Mouse (Mus musculus): ENCODE measurements around the gene Prr14l.
"Not testable (repeated sequence)": the region's sequence is repeated elsewhere in the genome, so short reads cannot be mapped to it uniquely, and the experiment has no call there.

The Prr14l gene

DNA sequence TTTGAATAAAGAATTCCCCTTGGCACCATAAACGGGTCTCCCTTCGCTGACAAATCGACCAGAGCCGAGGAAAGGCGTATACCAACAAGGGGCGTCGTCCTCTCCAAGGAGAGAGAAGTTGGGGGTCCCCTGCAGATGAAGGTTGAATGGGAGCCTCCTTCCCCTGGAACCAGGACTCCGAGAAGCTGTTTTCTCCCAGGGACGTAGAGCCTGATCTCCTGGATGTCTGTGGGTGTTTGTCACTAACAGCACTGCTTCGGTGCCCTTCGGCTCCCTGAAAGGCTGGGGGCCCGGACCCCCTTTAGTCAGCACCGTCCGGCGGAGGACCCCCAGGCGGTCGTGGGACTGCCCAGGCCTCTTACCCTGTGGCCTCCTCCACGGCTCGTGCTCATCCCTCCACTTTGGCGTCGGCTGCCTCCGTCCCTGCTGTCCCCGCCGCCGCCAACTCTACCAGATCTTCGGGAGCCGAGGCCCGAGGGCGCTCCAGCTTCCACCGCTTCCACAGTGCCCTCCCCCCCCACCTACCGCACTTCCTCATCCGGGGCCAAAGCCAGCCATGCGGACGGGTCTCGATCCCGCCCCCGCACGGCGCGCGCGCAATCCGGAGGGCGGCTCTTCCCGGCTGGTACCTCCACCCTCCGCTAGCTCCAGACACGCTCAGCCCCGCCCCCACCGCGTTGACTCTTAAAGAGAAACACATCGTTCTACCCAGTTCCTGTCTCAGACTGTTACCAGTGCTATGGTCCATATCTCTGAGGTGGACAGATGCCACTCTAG is at the start of gene Prr14l:
Prr14l (minus strand) TSS at position 526 of the 777 bp plus-strand sequence.
- DNase-seq (ENCODE audit: extremely low read depth, low read depth, low spot score): peak; percentile 49

DNA sequence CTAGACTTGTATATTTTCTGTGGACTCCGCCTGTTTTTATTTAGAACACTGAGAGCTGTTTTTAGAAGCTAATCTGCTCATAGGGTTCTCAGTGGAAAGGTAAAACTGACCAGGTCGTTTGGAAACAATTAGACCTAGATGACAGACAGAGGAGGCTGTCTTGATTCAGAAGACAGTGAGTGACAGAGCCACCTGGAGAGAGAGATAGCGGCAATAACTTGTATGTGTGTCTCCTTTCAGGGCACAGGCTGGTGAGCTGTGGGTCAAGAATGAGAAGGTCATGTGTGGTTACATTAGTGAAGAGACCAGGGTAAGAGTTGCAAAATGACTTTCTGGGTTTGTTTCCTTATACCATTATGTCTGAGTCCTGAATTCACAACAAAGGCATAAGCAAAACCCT is 32.7 kb upstream of the Prr14l start:
- no peak for DNase-seq (ENCODE audit: extremely low read depth, low read depth, low spot score)

DNA sequence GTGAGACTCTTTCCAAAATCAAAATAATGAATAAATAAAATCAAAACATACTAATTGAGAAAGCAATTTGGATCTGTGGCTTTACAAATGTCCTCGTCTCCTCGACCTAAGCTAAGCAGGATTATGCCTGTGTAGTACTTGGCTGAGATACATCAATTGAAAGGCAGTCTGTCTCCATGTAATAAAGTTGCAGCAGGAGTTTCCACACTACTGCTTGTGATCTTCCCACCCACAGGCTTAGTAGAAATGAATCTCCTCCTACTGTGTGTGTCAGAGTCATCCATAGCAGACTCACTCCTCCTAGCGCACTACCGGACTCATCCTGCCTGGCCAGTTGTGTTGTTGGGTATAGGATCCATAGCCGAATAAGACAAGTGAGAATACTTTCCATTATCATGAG is 18.3 kb upstream of the Prr14l start:
- peak; percentile 76 for DNase-seq (ENCODE audit: extremely low read depth, low read depth, low spot score)

DNA sequence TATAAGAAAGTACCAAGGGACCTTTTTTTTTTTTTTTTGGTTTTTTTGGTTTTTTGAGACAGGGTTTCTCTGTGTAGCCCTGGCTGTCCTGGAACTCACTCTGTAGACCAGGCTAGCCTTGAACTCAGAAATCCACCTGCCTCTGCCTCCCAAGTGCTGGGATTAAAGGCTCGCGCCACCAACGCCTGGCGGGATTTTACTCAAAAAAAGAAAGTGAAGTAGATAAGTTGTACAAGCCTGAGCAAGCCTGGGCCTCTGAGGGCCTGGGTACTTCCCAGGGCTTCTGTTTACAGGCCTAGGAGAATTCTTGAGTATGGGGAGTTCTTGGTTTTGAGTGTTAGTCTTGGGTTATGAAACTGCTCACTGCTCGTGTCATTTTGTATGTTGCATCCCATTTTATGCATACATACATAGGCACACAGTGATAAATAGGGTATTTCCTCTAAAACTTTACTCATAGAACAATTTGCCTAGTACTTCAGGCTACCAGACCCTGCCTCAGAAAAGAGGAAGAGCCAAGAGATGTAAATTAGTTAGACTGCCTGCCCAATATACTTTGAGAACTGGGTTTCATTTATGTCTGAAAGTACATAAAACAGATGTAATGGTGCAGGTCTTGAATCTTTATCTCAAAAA is 15.5 kb upstream of the Prr14l start:
- no peak for DNase-seq (ENCODE audit: extremely low read depth, low read depth, low spot score)

DNA sequence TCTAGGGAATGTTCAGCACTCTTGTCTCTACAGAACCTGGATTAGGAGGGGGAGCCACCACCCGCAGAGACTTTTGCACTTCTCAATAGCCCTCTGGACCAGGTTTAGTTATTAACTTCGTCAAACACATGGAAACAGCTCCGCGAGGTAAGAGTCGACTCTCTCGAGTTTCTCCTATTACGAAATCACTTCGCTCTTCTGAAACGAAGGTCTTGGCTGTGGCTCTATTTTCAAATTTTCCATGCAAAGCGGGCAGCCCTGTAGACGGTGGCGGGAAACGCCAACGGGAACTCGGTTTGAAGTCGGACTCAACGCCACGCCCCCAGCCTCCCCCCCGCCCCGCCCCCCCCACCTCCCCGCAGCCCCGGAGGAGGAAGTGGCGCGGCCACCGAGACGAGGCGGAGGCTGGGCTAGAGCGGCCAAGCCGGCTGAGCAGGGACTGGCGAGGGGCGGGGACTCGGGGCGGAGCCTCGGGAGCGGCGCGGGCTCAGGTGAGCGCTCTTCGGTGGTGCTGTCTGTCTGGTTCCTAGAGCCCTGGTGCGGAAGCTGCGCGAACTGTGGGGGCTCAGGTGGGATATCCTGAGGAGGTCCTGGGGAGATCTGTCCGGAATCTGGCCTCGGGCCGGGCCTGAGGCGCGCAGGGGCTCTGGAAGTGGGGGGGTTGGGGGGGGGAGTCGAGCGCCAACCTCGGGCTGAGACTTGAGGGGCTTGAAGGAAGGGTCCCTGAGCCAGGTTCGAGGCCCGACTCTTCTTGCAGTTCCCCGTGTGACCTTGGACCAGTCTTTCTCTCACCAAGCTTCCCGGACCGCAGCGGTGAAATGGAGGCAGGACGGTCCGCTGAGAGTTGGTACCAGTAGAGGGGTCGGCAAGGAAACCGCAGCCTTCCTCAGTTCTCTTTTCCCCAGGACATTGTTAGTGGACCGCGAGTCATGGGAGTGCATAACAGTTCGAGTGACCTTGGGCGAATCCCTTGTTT is 9.5 kb upstream of the Prr14l start, which contains the start of gene Depdc5:
Depdc5 (plus strand) TSS at position 449 of the 976 bp plus-strand sequence.
- DNase-seq (ENCODE audit: extremely low read depth, low read depth, low spot score): peak; percentile 30

DNA sequence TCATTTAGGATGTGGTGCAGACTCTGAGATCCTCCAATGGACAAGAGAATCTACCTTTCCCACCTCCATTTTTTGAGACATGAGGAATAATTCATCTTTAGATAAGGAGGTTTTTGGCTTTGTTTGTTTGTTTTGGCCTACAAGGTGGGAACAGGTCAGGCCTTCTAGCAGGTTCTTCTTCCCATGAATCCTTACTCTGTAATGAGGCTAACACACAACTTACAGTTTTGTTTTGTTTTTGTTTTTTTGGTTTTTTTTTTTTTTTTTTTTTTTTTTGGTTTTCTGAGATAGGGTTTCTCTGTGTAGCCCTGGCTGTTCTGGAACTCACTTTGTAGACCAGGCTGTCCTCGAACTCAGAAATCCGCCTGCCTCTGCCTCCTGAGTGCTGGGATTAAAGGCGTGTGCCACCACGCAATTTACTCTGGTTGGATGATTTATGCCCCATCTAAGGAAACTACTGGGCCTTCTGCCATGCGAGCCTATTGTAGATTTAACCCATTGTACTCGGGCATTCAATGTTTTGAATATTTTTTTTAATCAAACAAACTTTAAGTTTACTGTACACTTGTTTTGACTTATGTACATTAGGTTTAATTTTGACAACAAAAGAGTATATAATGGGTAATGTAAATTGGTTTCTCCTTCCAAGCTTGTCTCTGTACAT is 8.5 kb upstream of the Prr14l start:
- no peak for DNase-seq (ENCODE audit: extremely low read depth, low read depth, low spot score)

DNA sequence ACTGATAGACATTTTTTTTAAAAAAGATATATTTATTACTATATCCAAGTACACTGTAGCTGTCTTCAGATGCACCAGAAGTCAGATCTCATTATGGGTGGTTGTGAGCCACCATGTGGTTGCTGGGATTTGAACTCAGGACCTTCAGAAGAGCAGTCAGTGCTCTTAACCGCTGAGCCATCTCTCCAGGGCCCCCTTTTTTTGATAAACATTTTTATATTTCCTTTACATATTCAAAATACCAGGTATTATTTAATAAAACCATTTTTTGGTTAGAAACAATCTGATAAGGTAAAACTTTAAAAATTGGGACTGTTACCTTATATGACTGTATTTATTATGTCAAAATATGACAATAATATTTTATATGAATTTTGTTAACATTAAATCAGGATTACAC is 7.0 kb upstream of the Prr14l start:
- no peak for DNase-seq (ENCODE audit: extremely low read depth, low read depth, low spot score)

DNA sequence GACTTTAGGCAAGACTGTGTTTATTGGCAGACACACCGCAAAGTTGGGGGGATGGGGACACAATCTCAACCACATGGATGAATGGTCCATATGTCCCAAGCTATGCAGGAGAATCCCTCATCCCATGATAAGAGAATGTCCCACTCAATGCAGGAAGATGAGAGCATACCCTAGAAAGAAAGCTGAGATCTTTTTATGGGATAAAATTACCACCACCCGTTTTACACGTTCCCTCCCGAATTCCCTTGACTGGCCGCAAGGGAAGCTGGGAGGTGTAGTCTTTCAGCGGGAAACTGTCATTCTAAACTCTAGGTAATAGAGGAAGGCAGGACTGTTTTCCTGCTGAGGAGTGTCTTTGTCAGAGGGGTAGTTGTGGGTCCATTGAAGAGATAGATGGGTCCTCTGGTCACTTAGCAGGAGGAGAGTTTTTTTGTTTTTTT is 3.7 kb upstream of the Prr14l start:
- DNase-seq (ENCODE audit: extremely low read depth, low read depth, low spot score): no peak

DNA sequence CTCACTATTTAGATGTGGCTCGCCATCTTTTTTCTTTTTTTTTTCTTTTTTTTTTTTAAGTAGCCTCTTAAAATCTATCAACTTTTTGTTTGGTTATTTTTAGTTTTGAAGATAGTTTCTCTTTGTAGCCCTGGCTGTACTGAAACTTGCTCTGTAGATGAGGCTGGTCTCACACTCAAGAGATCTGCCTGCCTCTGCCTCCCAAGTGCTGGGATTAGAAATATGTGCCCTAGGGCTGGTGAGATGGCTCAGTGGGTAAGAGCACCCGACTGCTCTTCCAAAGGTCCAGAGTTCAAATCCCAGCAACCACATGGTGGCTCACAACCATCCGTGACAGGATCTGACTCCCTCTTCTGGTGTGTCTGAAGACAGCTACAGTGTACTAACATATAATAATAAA is 1.2 kb upstream of the Prr14l start:
- not testable (repeated sequence) for DNase-seq (ENCODE audit: extremely low read depth, low read depth, low spot score)

DNA sequence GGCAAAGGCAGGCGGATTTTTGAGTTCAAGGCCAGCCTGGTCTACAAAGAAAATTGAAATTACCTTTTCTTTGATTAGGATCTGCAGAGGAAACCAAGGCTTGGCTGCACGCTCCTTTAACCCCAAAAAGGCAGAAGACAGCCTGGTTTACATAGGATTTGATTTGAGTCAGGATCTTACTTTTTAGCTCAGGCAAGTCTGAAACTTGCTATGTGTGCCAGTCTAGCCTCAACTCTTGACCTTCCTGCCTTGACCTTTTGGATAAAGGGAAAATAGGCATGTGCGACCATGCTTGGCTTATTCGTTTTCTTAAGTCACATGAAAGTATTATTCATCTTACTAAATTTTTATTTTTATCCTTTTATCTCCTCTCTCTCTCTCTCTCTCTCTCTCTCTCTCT is 762 bp upstream of the Prr14l start:
- DNase-seq (ENCODE audit: extremely low read depth, low read depth, low spot score): no peak

DNA sequence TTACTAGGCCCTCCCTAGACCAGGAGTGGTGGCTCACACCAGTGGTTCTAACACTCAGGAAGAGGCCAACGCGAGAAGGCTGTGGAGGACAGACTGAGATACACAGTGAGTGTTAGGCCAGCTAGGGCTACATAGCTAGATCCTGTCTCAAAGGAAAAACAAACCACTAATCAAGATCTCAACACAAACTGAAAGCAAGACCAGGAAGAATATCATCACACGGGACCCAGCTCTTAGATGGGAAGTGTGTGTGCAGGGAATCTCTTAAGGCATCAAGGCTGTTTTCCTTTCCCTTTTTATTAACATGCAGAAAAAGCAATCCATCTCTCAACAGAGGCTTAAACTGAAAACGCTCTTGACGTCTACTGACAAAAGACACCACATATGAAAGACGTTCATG is 2.0 kb downstream of the Prr14l start:
- DNase-seq (ENCODE audit: extremely low read depth, low read depth, low spot score): no peak

DNA sequence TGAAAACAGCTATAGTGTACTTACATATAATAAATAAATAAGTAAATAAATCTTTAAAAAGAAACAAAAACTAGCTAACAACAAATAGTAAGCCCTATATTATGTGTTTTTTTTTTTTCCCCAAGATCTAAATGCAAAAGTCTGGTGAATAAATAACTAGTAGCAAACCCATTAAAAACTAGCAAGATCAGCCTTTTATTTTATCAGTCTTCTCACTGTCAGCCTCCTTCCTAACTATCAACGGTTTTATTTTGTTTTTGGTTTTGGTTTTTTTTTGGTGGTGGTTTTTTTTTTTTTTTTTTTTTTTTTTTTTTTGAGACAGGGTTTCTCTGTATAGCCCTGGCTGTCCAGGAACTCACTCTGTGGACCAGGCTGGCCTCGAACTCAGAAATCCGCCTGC is 4.5 kb downstream of the Prr14l start:
- DNase-seq (ENCODE audit: extremely low read depth, low read depth, low spot score): not testable (repeated sequence)

DNA sequence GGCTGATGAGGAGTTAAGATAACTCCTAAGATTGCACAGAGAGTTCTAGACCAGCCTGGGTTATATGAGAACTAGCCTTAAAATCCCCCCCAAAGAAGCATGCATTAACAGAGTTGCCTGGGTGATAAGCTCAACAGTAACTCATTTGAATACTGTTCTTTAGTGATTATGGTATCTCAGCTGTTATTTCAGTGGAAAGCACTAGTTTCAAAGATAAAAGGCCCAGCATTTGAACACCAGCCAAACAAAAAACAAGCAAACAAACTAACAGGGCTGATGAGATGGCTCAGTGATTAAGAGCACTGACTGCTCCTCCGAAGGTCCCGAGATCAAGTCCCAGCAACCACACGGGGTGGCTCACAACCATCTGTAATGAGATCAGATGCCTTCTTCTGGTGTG is 4.9 kb downstream of the Prr14l start:
- DNase-seq (ENCODE audit: extremely low read depth, low read depth, low spot score): no peak

DNA sequence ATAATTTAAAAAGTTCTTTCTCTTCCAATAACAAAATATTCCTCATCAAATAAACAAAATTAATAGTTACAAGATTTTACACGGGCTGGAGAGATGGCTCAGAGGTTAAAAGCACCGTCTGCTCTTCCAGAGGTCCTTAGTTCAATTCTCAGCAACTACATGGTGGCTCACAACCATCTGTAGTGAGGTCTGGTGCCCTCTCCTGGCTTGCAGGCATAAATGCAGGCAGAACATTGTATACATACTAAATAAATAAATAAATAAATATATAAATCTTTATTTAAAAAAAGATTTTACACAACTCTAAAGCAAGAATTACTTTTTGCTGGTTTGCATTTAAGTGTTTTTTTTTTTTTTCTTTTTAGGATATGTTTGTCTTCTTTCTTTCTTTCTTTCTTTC is 14.0 kb downstream of the Prr14l start:
- no peak for DNase-seq (ENCODE audit: extremely low read depth, low read depth, low spot score)

DNA sequence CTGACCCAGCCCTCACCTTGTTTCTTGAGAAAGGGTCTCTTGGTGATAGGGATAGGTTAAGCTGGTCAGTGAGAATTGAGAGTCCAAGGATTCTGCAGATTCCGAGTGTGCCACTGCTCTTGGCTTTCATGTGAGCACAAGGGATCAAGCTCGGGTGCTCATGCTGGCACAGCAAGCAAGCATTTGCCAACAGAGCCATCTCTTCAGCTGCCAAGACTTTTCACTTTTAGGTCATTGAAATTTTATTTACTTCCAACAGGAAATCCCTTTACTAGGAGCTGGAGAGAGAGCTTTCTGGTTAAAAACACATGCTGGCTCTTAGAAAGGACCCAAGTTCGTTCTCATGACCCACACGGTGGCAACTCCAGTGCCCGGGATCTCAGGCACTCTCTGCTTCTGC is 17.1 kb downstream of the Prr14l start:
- no peak for DNase-seq (ENCODE audit: extremely low read depth, low read depth, low spot score)

DNA sequence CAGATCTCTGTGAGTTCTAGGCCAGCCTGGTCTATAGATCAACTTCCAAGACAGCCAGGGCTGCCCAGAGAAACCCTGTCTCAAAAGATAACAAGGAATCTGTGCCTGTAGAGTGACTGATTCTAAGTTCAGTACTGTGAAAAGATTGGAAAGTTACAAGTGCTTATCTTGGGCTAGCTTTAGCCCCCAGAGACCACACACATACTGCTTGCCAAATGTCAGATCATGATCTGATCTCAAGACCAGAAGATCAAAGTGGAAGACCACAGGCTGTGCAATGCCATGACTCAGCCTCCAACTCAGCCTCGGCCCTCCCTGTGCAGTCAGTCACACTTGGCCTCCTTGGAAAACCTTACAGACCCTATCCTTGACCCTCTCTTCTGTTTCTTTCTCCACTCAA is 19.6 kb downstream of the Prr14l start:
- DNase-seq (ENCODE audit: extremely low read depth, low read depth, low spot score): no peak

DNA sequence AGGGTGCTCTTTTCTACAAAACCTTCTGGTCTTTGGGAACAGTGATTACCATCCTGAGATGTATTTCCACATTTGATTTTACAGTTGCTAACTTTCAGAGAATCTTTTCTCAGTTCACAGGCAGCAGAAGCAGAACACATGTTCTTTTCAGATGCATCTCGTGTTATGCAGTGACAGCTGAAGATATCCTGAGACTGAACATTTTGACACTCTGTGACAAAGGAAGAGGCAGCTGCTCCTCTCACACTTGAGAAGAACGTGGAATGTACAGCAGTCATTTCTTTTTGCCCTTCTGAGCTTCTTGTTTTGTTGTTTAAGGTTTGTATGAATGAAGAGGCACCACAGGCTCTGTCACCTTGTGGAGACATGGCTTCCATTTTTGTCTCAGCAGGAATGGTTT is 24.0 kb downstream of the Prr14l start:
- no peak for DNase-seq (ENCODE audit: extremely low read depth, low read depth, low spot score)

DNA sequence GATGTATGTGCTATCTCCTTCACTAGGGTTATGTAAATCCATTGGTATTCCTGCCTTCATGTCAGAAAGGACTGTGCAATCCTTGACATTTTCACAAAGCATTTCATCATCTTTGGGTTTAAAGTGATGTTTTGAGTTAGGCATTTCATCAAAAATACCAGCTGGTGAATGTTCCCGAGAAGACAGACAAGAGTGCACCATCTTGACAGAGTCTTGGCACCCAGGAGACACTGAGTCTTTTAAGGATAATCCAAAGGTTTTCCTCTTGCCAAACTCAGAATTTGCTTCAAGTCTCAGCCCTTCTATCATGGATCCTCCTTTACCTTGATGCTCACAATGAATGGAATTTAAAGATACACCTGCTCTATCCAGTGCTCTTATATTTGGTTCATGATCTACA is 25.3 kb downstream of the Prr14l start:
- not testable (repeated sequence) for DNase-seq (ENCODE audit: extremely low read depth, low read depth, low spot score)

DNA sequence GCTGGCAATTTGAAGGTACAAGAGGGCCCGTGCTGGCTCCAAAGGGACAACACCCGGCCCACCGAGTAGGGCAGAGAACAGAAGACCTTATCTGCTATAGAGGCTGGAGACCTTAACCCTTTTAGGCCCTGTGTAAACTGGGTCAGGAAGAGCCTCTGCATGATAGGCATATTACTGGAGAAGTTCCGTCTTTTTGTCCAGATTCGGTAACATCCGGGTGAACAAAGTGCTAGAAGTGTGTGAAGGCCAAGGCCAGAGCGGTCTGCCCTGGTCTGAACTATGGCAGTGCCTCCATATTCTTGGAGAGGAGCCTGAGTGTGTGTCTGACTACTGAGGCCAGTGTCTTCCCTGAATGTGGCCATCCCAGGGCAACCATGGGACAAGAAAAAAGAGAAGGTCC is 27.0 kb downstream of the Prr14l start, which contains the start of gene Gm20671:
Gm20671 (minus strand) TSS at position 101 of the 400 bp plus-strand sequence.
- no peak for DNase-seq (ENCODE audit: extremely low read depth, low read depth, low spot score)

DNA sequence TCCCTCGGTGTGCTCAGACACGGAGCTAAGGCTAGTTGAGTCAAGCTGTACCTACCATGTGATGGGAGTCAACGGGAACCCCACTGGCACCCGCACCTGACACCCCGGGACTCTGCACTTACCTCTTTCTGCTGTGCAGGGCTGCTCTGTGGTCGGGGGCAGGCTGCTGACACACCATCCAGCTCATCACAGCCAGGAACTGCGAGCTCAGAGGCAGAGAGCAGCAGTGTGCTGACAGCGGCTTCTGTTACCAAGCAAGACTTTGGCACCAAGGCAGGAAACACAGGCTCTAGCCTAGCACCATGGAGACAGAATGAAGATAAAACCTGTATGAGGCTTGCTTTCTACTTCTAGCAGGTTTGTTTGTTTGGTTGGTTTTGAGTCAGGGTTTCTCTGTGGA is 33.6 kb downstream of the Prr14l start:
- no peak for DNase-seq (ENCODE audit: extremely low read depth, low read depth, low spot score)

DNA sequence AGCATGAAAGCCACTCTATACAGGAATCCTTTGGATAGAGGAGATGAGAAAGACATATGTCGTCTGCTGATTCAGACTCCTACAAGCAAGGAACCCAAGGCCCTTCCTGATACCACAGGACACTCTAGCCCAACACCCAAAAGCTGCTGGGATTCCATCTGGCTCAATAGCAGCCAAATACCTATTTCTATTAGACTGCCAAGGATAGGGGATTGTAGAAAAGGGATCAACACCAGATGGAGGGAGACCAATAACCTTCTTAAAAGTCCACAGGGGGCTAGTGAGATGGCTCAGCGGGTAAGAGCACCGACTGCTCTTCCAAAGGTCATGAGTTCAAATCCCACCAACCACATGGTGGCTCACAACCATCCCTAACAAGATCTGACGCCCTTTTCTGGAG is 38.7 kb downstream of the Prr14l start:
- no peak for DNase-seq (ENCODE audit: extremely low read depth, low read depth, low spot score)
